Mouse (Mus musculus): ENCODE results near the gene Hist2h3c2. TPM values are rescaled to one million over a fixed set of nuclear protein-coding genes. Genes with fewer than 3 reads are reported as not detected.
"Not testable (repeated sequence)": the region's sequence is repeated elsewhere in the genome, so short reads cannot be mapped to it uniquely, and the experiment has no call there.

The Hist2h3c2 gene
- total and polyA plus RNA-seq, 3 experiments = 1.3 to 1,173 (median 15.3) TPM

DNA sequence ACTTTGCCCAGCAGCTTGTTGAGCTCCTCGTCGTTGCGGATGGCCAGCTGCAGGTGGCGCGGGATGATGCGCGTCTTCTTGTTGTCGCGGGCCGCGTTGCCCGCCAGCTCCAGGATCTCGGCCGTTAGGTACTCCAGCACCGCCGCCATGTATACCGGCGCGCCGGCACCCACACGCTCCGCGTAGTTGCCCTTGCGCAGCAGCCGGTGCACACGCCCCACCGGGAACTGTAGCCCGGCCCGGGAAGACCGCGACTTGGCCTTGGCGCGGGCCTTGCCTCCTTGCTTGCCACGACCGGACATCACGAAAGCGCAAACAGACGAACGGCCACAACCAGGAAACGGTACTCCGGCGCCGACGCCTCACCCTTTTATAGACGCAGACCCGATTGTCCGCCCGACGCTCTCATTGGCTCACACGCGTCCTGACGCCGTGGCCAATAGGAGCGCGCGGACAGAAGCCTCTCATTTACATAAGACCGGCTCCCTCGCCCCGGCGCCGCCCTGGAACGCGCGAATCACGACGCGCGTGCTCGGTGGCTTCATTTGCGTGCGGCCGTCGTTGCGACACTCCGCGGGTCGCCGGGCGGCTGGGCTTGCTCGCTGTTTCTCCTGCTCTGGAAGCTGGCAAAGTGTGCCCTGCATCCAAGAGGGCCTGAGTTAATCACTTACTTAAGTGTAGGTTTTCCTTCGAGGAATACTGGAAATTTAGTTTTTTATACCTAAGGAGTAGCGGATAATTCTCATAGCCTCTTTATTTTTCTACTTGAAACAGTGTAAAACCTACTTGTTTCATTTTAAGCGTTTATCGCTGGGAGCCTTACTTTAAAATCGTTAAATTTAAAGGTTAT lies 1.2 kb upstream of the Hist2h3c2 start, which contains the start of gene Hist2h2aa2:
Gene Hist2h2aa2, minus strand, starts transcription at position 328 of the 850 bp plus-strand sequence.
- H3K9ac ChIP-seq (ENCODE audit: insufficient read depth, low read depth) = peak within 1 kb of the TSS; percentile 95
- peak; percentile 63 for DNase-seq (ENCODE audit: extremely low read depth)
- peak within 1 kb of the TSS; percentile 98 for H3K27ac ChIP-seq (ENCODE audit: insufficient read depth, low read depth)
- H3K79me2 ChIP-seq (replicated peaks; ENCODE audit: control insufficient read depth, extremely low read depth, insufficient read depth, poor library complexity, severe bottlenecking); H3K4me2 ChIP-seq (ENCODE audit: insufficient read depth, low read depth, poor library complexity, severe bottlenecking); H3K9me3 ChIP-seq (replicated peaks; ENCODE audit: low read length); dilution Hi-C loops (cut with MboI; ENCODE audit: extremely low pct_ligation_motif_present, extremely low pct_unique_long_range_greater_than_20kb, low sequenced_read_pairs); H3K36me3 ChIP-seq (replicated peaks in 1 of 2; ENCODE audit: control insufficient read depth in 1 of 2, insufficient read depth in 1 of 2, low read length in 1 of 2); H3K27me3 ChIP-seq (replicated peaks); in situ Hi-C loops (cut with MboI; ENCODE audit: low pct_ligation_motif_present, low pct_unique_long_range_greater_than_20kb, low sequenced_read_pairs): not testable (repeated sequence)
- TF ChIP-seq ZMIZ1 (IDR thresholded peaks at IDR 0.05; ENCODE audit: low read depth, low read length) = peak; percentile 69; the same call in 1 of the 2 replicates
- TF ChIP-seq POLR2A (IDR thresholded peaks at IDR 0.05; ENCODE audit: low read depth, low read length) = peak; percentile 61
- peak; percentile 6; the same call in 1 of the 2 replicates for TF ChIP-seq POLR2AphosphoS2 (IDR thresholded peaks at IDR 0.05; ENCODE audit: low read depth, low read length)
- peak; percentile 53; the same call in 1 of the 2 replicates for TF ChIP-seq NELFE (IDR thresholded peaks at IDR 0.05; ENCODE audit: low read depth, low read length)
- TF ChIP-seq TCF12 (IDR thresholded peaks at IDR 0.05; ENCODE audit: low read depth, low read length) = peak; percentile 86
- 0 out of 2 replicates have a peak, but pooled peaks have one; percentile 17 for TF ChIP-seq ELF1 (IDR thresholded peaks at IDR 0.05; ENCODE audit: low read depth, low read length)
- peak; percentile 73; the same call in 1 of the 2 replicates for TF ChIP-seq TBP (conservative IDR thresholded peaks at IDR 0.05; ENCODE audit: low read depth, low read length)
- peak; percentile 45; the same call in 1 of the 2 replicates for TF ChIP-seq NRF1 (IDR thresholded peaks at IDR 0.05; ENCODE audit: low read depth, low read length)
- peaks cover 10 to 48% of the 10 kb centered on the region in 2 experiments for H3K4me1 ChIP-seq (ENCODE audit: control insufficient read depth in 1 of 2, insufficient read depth in 2 of 2)
- peak within 1 kb of the TSS; percentile 39 to 68 (median 40) for H3K4me3 ChIP-seq (replicated peaks in 1 of 3; ENCODE audit: low read depth in 2 of 3, low read length in 2 of 3, poor library complexity in 1 of 3)

DNA sequence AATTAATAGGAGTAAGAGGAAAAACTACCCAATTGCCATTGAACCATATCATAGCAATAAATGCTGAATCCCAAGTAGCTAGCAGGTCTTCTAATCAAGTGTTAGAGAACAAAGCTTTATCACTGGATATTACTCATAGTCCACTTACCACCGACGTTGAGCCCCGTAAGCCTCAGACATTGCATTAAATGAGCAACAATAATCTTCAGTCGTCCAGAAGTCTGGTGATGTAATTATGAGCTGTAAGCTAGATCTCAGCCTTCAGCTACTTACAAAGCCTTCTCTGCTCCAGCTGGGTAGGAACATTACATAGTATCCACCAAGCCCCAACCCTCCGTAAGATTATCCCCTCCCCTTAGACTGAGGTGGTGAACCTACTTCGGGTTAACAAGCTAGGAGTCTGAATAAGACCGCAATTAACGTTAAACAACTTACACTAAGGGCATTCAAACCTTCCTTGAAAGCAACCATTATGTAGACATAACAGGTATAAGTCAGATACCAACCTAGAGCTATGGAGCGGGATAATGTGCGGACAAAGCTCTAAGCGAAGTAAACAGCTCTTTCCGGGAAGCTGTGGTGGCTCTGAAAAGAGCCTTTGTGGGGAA lies 919 bp downstream of the Hist2h3c2 start:
- Histone ChIP-seq H3K27ac (ENCODE audit: insufficient read depth, low read depth) (peak overlapping the region; percentile 92), H3K4me1 (ENCODE audit: control insufficient read depth in 1 of 2, insufficient read depth in 2 of 2) (peaks cover under 1 to 48% of the 10 kb centered on the region in 2 experiments; a peak in 3 of 4 replicates), H3K9me3 (replicated peaks; ENCODE audit: low read length) (no peaks in the 10 kb centered on the region), H3K4me2 (ENCODE audit: insufficient read depth, low read depth, poor library complexity, severe bottlenecking) (peak overlapping the region; percentile 31), H3K4me3 (replicated peaks in 1 of 3; ENCODE audit: low read depth in 2 of 3, low read length in 2 of 3, poor library complexity in 1 of 3) (peak overlapping the region; percentile 55 to 84 (median 76)), H3K36me3 (replicated peaks in 1 of 2; ENCODE audit: control insufficient read depth in 1 of 2, insufficient read depth in 1 of 2, low read length in 1 of 2) (no peaks in the 10 kb centered on the region), H3K27me3 (replicated peaks) (no peaks in the 10 kb centered on the region), H3K79me2 (replicated peaks; ENCODE audit: control insufficient read depth, extremely low read depth, insufficient read depth, poor library complexity, severe bottlenecking) (no peaks in the 10 kb centered on the region), H3K9ac (ENCODE audit: insufficient read depth, low read depth) (peak overlapping the region; percentile 80)
- dilution Hi-C loops (cut with MboI; ENCODE audit: extremely low pct_ligation_motif_present, extremely low pct_unique_long_range_greater_than_20kb, low sequenced_read_pairs) = no loop called here
- DNase-seq (ENCODE audit: extremely low read depth) = peak; percentile 74
- in situ Hi-C loops (cut with MboI; ENCODE audit: low pct_ligation_motif_present, low pct_unique_long_range_greater_than_20kb, low sequenced_read_pairs) = no loop called here
- TF ChIP-seq JUN (IDR thresholded peaks at IDR 0.05; ENCODE audit: insufficient read depth, low read depth, low read length) (no peak), PAX5 (IDR thresholded peaks at IDR 0.05; ENCODE audit: low read length) (no peak), SMC3 (IDR thresholded peaks at IDR 0.05; ENCODE audit: low read depth, low read length) (no peak; the same call in none of the 2 replicates), POLR2AphosphoS2 (IDR thresholded peaks at IDR 0.05; ENCODE audit: low read depth, low read length) (peak; percentile 99), HCFC1 (IDR thresholded peaks at IDR 0.05; ENCODE audit: low read depth, low read length) (peak; percentile 17; the same call in 1 of the 2 replicates), SIN3A (IDR thresholded peaks at IDR 0.05; ENCODE audit: low read length) (no peak), CHD2 (IDR thresholded peaks at IDR 0.05; ENCODE audit: low read length) (no peak; the same call in 1 of the 2 replicates), CTCF (conservative IDR thresholded peaks at IDR 0.05 in 1 of 2, IDR thresholded peaks at IDR 0.05 in 1 of 2; ENCODE audit: low read depth in 2 of 2, low read length in 2 of 2) (no peak), E2F4 (IDR thresholded peaks at IDR 0.05; ENCODE audit: insufficient replicate concordance, low read depth, low read length) (no peak), RAD21 (IDR thresholded peaks at IDR 0.05; ENCODE audit: low read depth, low read length) (no peak), ZC3H11A (IDR thresholded peaks at IDR 0.05; ENCODE audit: low read depth, low read length) (no peak), KAT2A (IDR thresholded peaks at IDR 0.05; ENCODE audit: insufficient replicate concordance, low read length) (no peak), NELFE (IDR thresholded peaks at IDR 0.05; ENCODE audit: low read depth, low read length) (peak; percentile 10; the same call in 1 of the 2 replicates), MEF2A (IDR thresholded peaks at IDR 0.05; ENCODE audit: borderline replicate concordance, low read depth, low read length) (no peak), POLR2A (IDR thresholded peaks at IDR 0.05; ENCODE audit: low read depth, low read length) (peak; percentile 81), USF1 (IDR thresholded peaks at IDR 0.05; ENCODE audit: low read depth, low read length) (no peak), ZKSCAN1 (IDR thresholded peaks at IDR 0.05; ENCODE audit: borderline replicate concordance, low read depth, low read length) (no peak), MXI1 (IDR thresholded peaks at IDR 0.05; ENCODE audit: low read depth, low read length) (no peak), ETS1 (conservative IDR thresholded peaks at IDR 0.05; ENCODE audit: low read depth, low read length) (no peak), UBTF (IDR thresholded peaks at IDR 0.05; ENCODE audit: low read depth, low read length) (no peak), BHLHE40 (IDR thresholded peaks at IDR 0.05; ENCODE audit: low read depth, low read length) (no peak), USF2 (conservative IDR thresholded peaks at IDR 0.05; ENCODE audit: low read depth, low read length) (0 out of 2 replicates have a peak, but pooled peaks have one; percentile 34), ZNF384 (IDR thresholded peaks at IDR 0.05; ENCODE audit: low read depth, low read length) (no peak), IRF4 (IDR thresholded peaks at IDR 0.05; ENCODE audit: low read depth, low read length) (no peak)
